Mouse (Mus musculus) embryonic stem cell, embryonic (primary cell): Measurements from ENCODE around the gene Pjvk.

Source experiments
- CTCF ChIA-PET, 4 experiments: fragments of 300-600 bp in 2 of 4; fragments of 350-600 bp in 2 of 4; sonication (Branson Sonifier 250); formaldehyde crosslinking; loops; one replicate each; lab custom pipeline; 2022; ENCODE audit warnings: inconsistent platforms in 2 of 4; lab: Charles Lee
- POLR2A ChIA-PET, 4 experiments: fragments of 300-600 bp in 2 of 4; fragments of 350-600 bp in 2 of 4; sonication (Branson Sonifier 250); formaldehyde crosslinking; loops; one replicate each; lab custom pipeline; 2022; ENCODE audit warnings: antibody characterized with exemption in 4 of 4, inconsistent platforms in 1 of 4; lab: Charles Lee

Pjvk gene

GRCm38 (mm10) chr2:76654646-76655045, 6.4 kb downstream of the Pjvk start:
- ChIA-PET CTCF (no interaction called here), POLR2A (interaction anchor here in 1 of 4 experiments (0.6 kb wide), 1 partner anchor 186 kb away, joined by 3 read pairs; no protein-coding TSS in a partner anchor)

DNA sequence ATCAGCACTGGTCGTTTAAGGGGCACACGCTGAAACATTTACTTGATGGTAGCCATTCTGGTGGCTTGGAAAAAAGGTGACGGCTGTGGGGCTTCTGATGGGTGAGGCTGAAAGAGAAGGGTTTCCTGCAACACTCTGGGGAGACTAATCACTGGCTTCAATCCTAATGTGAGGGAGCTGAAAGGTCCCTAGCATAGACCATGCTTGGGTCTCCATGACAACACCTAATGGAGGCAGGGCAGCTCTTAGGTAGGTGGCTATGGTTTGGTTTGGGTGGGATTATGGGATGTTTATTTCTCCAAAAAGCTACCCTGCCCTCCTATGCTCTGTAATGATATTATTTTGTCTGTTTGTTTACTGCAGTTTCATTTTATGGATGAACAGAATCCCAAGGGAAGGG, 7.2 kb downstream of the Pjvk start:
- CTCF ChIA-PET = interaction anchor here (0.6 to 1.6 kb wide), 13 partner anchors 8 to 405 kb away, joined by 3 to 6 read pairs (median 4); partner anchors contain the start of genes Prkra (in 2 of the 4) and Rbm45 (in 1 of the 4)
- POLR2A ChIA-PET = interaction anchor here in 3 of 4 experiments (1.1 to 1.6 kb wide), 4 partner anchors 14 to 19 kb away, joined by 3 to 6 read pairs (median 4); partner anchors contain the start of gene Fkbp7 (in 1 of the 3)

- ChIA-PET CTCF (interaction anchor here (0.6 to 1.6 kb wide), 16 partner anchors 8 to 1500 kb away, joined by 3 to 6 read pairs (median 4); partner anchors contain the start of genes Prkra (in 3 of the 4), Pjvk (in 1 of the 4) and Rbm45 (in 1 of the 4)), POLR2A (interaction anchor here in 3 of 4 experiments (1.1 to 1.6 kb wide), 5 partner anchors 8 to 18 kb away, joined by 3 to 6 read pairs (median 4); partner anchors contain the start of genes Fkbp7 (in 1 of the 3) and Prkra (in 1 of the 3))
These were observed 7.7 kb downstream of the Pjvk start for GRCm38 (mm10) chr2:76655982-76656381.

- ChIA-PET POLR2A (interaction anchor here in 2 of 4 experiments (1.2 to 1.8 kb wide), 2 partner anchors 10 to 11 kb away, joined by 3 to 7 read pairs; partner anchors contain the start of genes Prkra (in 2 of the 2) and Pjvk (in 1 of the 2)), CTCF (interaction anchor here in 1 of 4 experiments (0.9 to 3.4 kb wide), 2 partner anchors 9 to 11 kb away, joined by 3 to 11 read pairs; partner anchors contain the start of genes Pjvk and Prkra)
These were observed 10.3 kb downstream of the Pjvk start for GRCm38 (mm10) chr2:76658551-76658950.

DNA sequence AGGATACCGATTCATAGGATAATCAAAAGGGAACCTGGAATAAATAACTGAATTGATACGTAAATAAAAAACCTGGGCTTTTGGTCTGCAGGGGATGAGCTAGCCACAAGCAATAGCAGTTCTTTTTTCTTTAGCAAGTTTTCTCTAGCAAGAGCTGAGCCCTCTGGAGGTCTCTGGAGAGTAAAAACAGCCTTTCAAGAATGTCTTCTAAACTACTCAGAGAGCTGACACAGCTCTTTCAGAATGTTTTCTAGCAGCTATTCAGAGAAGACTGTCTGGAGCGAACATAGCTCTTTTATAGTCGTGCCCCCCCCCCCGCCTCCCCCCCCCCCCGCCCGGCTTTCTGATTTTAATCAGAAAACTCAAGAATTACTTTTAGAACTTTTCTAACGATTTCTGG, 11.1 kb downstream of the Pjvk start:
- POLR2A ChIA-PET = interaction anchor here in 2 of 4 experiments (0.6 to 1.4 kb wide), 7 partner anchors 9 to 574 kb away, joined by 3 to 4 read pairs (median 3); partner anchors contain the start of genes Prkra (in 2 of the 2), Pjvk (in 1 of the 2) and Plekha3 (in 1 of the 2)
- CTCF ChIA-PET = interaction anchor here in 2 of 4 experiments (0.6 to 3.4 kb wide), 2 partner anchors 12 to 184 kb away, joined by 4 to 11 read pairs; partner anchors contain the start of genes Pjvk (in 1 of the 2) and Prkra (in 1 of the 2)

- ChIA-PET CTCF (interaction anchor here in 2 of 4 experiments (0.6 to 1.3 kb wide), 3 partner anchors 8 to 702 kb away, joined by 3 to 4 read pairs (median 3); no protein-coding TSS in a partner anchor), POLR2A (interaction anchor here in 2 of 4 experiments (0.9 to 1.7 kb wide), 3 partner anchors 8 to 11 kb away, joined by 3 to 9 read pairs (median 7); no protein-coding TSS in a partner anchor)
These were observed 17.3 kb downstream of the Pjvk start for GRCm38 (mm10) chr2:76665531-76665930.

DNA sequence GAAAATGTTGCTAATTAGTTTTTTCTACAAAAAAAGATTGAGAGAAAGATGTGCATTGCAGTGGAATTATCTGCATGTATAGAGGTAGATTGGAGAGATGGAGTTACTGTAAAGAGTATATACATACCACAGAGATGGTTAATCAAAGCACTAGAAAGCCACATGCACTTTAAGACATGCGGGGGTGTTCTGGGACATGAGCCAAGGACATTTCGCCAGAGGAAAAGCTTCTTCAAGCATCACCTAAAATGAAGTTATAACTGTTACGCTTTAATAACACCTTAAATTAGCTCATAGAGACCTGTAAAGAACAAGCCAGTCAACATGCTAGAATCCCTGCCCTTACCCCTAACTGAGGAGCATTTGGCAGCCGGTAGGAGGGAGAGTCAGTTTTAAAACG, 18.9 kb downstream of the Pjvk start:
- ChIA-PET POLR2A (no interaction called here), CTCF (interaction anchor here in 1 of 4 experiments (0.7 kb wide), 1 partner anchor 11 kb away, joined by 6 read pairs; no protein-coding TSS in a partner anchor)

DNA sequence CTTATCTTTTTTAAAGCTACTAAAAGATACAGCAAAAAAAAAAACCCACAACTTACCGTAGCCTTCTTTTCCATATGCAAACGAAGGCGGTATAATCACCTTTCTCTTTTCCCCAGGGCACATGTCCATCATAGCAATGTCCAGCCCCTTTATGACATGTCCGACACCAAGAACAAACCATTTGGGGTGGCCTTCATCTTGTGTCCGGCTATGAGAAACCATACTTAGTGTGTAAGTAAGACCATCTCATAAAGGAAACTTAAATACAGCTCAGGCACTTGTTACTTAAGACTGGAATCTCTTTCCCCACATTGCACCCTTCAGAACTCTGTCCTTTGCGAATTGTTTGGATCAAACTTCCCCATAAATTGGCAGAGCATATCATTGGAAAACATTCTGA, 23.4 kb downstream of the Pjvk start:
- POLR2A ChIA-PET = interaction anchor here in 2 of 4 experiments (1.0 to 1.4 kb wide), 4 partner anchors 10 to 24 kb away, joined by 4 to 6 read pairs (median 4); partner anchors contain the start of genes Pjvk (in 1 of the 2) and Prkra (in 1 of the 2)
- CTCF ChIA-PET = interaction anchor here in 1 of 4 experiments (1.1 kb wide), 1 partner anchor 16 kb away, joined by 4 read pairs; no protein-coding TSS in a partner anchor

- CTCF ChIA-PET = interaction anchor here in 1 of 4 experiments (1.1 kb wide), 1 partner anchor 16 kb away, joined by 4 read pairs; no protein-coding TSS in a partner anchor
These were observed 24.0 kb downstream of the Pjvk start for GRCm38 (mm10) chr2:76672134-76672745.

DNA sequence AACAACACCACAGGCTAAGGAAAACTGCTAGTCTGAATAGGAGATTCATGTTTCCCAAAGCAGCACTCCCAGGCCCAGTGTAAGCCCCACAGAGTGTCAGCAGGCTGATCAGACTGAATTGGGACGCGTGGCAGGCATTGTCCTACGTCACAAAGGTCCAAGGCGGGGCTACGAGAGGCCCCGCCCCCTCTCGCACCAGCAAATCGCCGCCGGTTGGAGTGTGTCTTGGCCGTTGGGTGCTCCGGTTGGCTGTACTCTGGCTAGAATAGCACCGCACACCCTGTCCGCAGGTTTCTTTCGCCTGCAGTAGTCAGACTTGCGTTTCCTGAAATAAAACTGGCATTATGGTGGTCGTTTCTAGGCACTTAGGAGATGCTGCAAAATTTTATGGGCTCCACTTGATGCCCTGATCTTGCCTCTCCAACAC, 24.7 kb downstream of the Pjvk start, which contains the start of gene Fkbp7:
TSS of gene Fkbp7 (minus strand) at position 151 of the 427 bp plus-strand sequence.
- ChIA-PET POLR2A (interaction anchor here in 3 of 4 experiments (1.0 to 2.5 kb wide), 6 partner anchors 8 to 25 kb away, joined by 4 to 20 read pairs (median 8); partner anchors contain the start of genes Pjvk (in 1 of the 3) and Prkra (in 1 of the 3)), CTCF (no interaction called here)

More at GRCm38 (mm10) chr2:76672134-76672745, 24.0 kb downstream of the Pjvk start:
- POLR2A ChIA-PET = interaction anchor here in 2 of 4 experiments (1.0 to 1.4 kb wide), 4 partner anchors 11 to 24 kb away, joined by 4 to 6 read pairs (median 4); partner anchors contain the start of genes Pjvk (in 1 of the 2) and Prkra (in 1 of the 2)

GRCm38 (mm10) chr2:76673472-76674081, 25.3 kb downstream of the Pjvk start:
- POLR2A ChIA-PET = interaction anchor here in 3 of 4 experiments (0.5 to 2.5 kb wide), 20 partner anchors 9 to 799 kb away, joined by 3 to 20 read pairs (median 5); partner anchors contain the start of genes Pjvk (in 3 of the 3) and Prkra (in 3 of the 3)
- CTCF ChIA-PET = interaction anchor here (0.6 to 1.0 kb wide), 10 partner anchors 9 to 873 kb away, joined by 3 to 15 read pairs (median 4); partner anchors contain the start of genes Rbm45 (in 1 of the 4) and Sestd1 (in 1 of the 4)

- CTCF ChIA-PET = interaction anchor here in 2 of 4 experiments (0.6 to 1.0 kb wide), 3 partner anchors 14 to 313 kb away, joined by 3 read pairs; no protein-coding TSS in a partner anchor
- POLR2A ChIA-PET = interaction anchor here in 3 of 4 experiments (0.5 to 2.5 kb wide), 18 partner anchors 8 to 1737 kb away, joined by 3 to 20 read pairs (median 4); partner anchors contain the start of genes Pjvk (in 3 of the 3), Prkra (in 3 of the 3) and Rbm45 (in 1 of the 3)
These were observed 26.6 kb downstream of the Pjvk start, which contains the start of gene Plekha3 for GRCm38 (mm10) chr2:76674725-76675427. Gene Plekha3, plus strand, starts transcription at chr2:76675281.

DNA sequence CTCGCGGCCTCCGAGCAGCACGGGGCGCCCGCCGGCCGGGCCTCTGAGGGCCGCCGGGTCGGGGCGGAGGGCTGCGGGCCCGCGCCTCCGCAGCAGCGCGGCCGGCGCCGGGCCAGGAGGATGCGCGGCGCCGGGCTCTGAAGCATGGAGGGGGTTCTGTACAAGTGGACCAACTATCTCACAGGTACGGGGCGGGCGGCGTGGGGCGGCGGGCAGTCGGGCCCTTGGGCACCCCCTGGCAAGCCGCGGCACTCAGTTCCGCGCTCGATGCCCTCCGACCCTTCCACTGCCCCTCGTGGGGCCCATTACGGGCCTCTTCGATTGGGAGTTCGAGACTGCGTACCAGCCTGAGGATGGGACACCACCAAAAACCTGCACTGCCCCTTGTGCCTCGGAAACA, 27.2 kb downstream of the Pjvk start:
- POLR2A ChIA-PET = interaction anchor here (0.7 to 3.7 kb wide), 17 partner anchors 10 to 911 kb away, joined by 3 to 20 read pairs (median 4); partner anchors contain the start of genes Pjvk (in 2 of the 4), Prkra (in 2 of the 4), Cyct (in 1 of the 4) and Rbm45 (in 1 of the 4)
- CTCF ChIA-PET = interaction anchor here in 2 of 4 experiments (0.5 to 0.8 kb wide), 2 partner anchors 112 to 488 kb away, joined by 3 to 15 read pairs; no protein-coding TSS in a partner anchor

DNA sequence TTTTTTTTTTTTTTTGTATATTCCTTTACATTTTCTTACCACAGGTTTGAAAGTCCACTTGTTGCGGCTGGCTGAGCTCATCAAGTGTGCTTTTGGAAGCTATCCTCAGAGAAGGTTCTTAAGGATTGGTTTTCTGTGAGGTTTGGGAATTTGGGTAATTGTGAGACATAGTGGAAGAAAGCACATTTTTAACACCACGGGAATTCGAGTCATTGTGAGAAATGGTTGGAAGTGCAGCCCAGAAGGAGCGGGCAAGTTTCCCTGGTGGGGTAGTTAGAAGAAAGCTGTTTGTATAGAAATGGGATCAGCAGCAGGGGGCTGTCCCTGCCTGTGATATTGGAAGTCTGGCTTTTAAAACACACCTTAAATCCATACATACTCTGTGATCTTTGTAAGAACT, 27.7 kb downstream of the Pjvk start:
- POLR2A ChIA-PET = interaction anchor here (0.6 to 3.7 kb wide), 17 partner anchors 9 to 910 kb away, joined by 3 to 19 read pairs (median 4); partner anchors contain the start of genes Cyct (in 1 of the 4), Pjvk (in 1 of the 4) and Prkra (in 1 of the 4)
- CTCF ChIA-PET = interaction anchor here in 2 of 4 experiments (0.5 to 0.8 kb wide), 2 partner anchors 111 to 488 kb away, joined by 3 to 15 read pairs; no protein-coding TSS in a partner anchor

DNA sequence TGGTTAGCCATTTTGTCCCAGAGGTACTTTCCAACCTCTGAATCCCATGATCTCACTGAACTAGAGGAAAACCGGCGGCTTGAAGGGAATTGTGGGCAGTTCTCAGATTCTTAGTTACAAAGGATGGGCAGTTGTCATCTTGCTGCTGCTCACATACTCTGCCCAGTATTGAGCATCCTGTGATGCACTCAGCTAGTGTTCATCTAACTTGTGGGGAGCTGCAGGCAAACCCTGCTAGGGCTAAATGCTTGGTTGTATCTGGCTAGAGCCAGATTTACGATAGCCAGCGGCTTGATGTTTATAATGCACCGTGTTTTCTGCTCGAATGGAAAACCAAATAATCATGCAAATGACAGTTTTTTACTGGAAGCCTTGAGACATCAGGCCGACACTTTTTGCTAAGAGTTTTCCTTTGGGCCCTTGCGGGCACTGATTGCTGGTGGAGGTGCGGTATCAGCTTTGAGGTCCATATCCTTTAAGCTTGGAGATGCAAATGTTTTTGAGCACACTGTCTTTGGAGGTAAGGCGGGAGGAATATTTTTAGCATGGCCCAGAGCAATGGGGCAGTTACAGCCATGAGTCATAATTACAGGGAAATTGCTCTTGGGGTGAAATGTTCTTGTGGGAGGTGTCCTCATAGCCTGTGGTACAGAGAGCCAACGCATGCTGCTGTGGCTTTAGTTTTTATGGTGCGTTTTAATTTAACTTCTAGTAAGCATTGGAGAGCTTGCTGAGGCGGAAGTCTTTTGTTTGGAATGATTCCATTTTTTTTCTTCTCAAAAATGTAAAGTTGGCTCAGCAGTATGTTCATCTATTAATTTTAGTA, 28.3 kb downstream of the Pjvk start:
- POLR2A ChIA-PET = interaction anchor here (0.6 to 3.7 kb wide), 21 partner anchors 8 to 909 kb away, joined by 3 to 19 read pairs (median 3); partner anchors contain the start of genes Pjvk (in 1 of the 4), Prkra (in 1 of the 4) and Rbm45 (in 1 of the 4)
- CTCF ChIA-PET = interaction anchor here in 1 of 4 experiments (0.8 kb wide), 1 partner anchor 489 kb away, joined by 3 read pairs; no protein-coding TSS in a partner anchor
